Mouse (Mus musculus) mature B cell (primary cell): Measurements from ENCODE around the gene Mrpl20.

Experiments used
- in situ Hi-C: fragments of 300-500 bp; cut with MboI; formaldehyde crosslinking; loops from 2 replicates; pipeline ENCODE4 v1.14.3; 2019

Gene Mrpl20

DNA sequence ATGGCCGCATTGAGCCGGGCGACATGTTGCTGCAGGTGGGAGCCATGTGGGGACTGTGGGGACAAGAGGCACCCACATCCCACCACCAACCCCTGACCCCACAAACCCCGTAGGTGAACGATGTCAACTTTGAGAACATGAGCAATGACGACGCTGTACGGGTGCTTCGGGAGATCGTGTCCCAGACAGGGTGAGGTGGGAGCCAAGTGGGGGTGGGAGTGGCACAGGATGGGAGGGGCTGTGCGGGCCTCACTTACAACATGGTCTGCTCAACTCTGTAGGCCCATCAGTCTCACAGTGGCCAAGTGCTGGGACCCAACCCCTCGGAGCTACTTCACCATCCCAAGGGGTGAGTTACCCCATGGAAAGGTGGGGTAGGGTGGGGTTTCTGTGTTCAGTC lies 52.3 kb downstream of the Mrpl20 start:
- in situ Hi-C loops = no loop called here

GRCm38 (mm10) chr4:155856071-155856470 lies 53.4 kb downstream of the Mrpl20 start:
- in situ Hi-C loops = no loop called here

DNA sequence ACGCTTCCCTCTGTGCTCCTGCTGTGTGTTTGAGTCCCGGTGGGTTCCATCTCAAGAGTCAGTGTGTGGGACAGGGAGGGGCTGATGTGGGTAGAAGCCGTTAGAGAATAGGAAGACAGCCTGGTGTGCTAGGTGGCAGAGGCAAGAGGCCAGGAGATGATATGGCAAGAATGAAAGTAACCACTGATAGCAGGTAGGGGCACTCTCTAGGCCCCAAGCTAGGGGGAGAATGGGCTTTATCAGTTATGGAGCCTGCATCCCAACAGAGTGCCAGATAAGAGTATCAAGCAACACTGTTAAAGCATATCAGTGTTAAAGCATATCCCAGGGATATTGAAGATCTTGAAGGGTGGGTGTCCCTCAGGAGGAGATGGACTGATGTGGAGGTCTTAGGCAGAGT lies 54.2 kb downstream of the Mrpl20 start:
- in situ Hi-C loops = no loop called here

DNA sequence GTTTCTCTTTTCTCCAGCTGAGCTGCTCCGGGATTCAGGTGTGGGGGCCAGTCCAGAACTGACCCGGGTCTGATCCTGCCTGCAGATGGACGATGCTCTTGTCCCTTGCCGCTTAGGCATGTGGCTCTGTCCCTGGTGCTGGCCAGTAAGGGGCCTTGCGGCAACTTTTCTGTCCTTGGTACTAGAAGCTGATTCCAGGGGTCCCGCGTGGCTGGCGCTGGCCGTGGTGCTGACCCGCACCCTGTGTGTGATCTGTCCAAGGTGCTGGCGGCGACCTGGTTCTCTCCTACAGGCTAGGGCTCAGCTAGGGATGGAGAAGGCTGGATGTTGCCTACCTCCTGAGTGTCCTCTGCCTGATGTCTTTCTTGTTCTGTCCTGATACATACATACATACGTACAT lies 56.6 kb downstream of the Mrpl20 start:
- in situ Hi-C loops = no loop called here
